Mouse (Mus musculus): ENCODE measurements around the gene Il1a. TPM values are rescaled to one million over a fixed set of nuclear protein-coding genes. Genes with fewer than 3 reads are reported as not detected.
A peak's percentile ranks its signal among the peaks of the same experiment; 100 is the strongest.

Il1a gene
- total RNA-seq (2021), result under 1 TPM in 1 of 2 experiments, not detected in 1; 0.56 TPM
- long read RNA-seq, result 0 reads

DNA sequence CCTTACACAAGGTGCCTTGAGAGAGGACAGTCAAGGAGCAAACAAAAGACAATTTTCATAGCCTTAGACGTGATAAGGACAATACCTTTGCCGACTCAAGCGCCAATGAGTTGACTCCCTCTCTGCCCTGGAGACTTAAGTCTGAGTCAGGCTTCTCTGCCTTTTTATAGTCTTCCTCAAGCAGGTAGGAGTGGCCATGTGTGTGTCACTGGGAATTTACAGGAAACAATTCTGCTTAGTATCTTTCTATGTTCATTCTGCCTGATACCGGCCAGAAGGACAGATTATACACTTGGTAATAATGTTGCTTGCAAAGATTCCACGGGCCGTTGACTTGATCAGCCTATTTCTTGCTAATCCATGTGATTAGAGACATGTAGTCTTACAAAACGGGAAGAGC lies at the start of gene Il1a:
Gene Il1a, minus strand, starts transcription at position 137 of the 400 bp plus-strand sequence.
- DNase-seq (ENCODE audit: low spot score in 2 of 2), result no peak

DNA sequence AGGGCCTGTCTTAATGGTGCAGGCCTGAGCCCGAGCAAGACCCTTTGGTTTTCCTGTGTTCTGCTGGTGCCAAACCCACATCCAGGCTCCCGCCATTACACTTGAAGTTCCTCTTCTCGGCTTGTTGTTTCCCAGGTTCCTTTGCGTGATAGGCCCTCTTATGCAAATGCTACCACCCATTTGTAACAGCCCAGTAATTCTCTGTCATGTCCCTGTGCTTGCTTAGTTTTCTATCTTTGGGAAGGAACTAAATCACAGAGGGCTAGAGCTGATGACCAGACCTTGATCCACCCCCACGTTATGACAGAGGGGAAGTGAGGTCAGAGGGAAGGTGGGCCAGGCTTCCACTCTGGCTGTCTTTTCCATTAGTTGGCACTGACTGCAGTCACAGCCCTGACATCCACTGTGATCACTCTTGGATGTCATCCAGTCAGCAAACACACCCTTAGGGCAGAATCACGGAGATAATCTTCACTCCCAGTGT lies 28.4 kb upstream of the Il1a start:
- no peak for DNase-seq (ENCODE audit: low spot score in 2 of 2)

DNA sequence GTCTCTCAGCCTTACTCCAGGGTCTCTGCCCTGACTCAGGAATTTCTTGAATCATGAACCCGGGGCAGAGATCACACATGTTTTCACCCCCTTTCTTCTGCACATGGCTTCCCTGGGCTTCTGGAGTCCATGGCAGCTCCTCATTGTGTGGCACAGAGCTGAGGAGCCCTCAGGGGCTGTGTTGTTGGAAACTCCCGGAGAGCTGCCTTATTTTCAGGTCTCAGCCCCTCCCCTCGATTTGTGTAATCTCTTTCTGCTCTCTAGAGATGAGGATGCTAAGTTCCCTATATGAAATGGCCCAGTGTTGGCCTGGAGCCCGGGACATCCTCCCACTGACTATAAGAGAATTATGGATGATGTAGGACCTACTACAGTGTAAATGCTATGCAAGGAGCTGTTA lies 23.7 kb upstream of the Il1a start:
- no peak for DNase-seq (ENCODE audit: low spot score in 2 of 2)

DNA sequence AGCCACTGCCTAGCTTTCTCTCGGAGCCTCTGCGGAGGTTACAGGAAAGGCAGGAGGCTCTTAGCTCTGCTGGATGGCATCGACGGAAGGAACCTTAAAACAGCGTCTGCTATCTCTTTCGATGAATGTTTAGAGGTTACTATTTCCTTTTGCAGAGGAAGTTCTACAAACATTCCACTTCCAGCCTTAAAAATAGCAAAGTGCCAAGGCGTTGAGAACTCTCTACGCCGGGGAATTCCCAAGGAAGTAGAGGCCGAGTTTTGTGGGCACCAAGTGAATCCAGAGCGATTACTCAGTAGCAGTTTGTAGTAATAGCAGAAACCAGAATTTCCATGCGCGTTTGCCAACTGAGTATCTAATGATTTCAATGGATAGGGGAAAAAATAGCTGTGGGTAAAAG lies 20.8 kb upstream of the Il1a start:
- no peak for DNase-seq (ENCODE audit: low spot score in 2 of 2)

DNA sequence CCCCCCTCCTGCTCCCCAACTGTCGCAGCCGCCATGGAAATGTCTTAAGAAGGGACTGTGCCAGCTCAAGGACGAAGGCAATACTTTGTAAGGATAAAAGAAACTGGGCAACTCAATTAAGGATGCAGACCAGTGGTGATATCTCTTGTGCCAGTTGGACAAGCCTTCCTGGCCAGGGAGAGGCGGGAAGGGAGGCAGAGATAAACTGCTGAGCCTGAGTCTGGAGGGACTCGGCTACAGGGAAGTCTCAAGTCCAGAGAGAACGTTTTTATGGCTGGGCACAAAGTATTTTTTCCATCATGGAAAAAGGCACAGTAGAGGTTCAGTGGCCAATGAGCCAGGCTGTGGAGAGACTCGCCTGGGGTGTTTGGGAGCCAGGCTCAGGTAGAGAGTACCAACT lies 20.3 kb upstream of the Il1a start:
- DNase-seq (ENCODE audit: low spot score in 2 of 2), result no peak

DNA sequence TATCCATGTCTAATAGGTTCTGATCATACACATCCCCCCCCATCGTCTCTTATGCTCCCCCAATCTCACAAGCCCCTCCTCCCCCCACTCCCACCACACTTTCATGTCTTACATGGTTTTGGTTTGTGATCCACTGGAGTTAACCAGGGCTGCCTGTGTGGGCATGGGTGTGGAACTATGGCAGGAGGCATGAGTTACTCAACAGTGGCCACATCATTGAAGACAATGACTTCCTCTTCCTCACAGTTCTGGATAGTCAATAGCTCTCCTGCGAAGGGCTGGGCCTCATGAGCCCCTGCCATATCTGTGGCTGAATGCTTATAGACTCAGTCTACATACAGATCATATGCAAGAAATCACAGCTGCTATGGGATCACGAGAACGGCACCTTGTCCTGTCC lies 18.5 kb upstream of the Il1a start:
- no peak for DNase-seq (ENCODE audit: low spot score in 2 of 2)

DNA sequence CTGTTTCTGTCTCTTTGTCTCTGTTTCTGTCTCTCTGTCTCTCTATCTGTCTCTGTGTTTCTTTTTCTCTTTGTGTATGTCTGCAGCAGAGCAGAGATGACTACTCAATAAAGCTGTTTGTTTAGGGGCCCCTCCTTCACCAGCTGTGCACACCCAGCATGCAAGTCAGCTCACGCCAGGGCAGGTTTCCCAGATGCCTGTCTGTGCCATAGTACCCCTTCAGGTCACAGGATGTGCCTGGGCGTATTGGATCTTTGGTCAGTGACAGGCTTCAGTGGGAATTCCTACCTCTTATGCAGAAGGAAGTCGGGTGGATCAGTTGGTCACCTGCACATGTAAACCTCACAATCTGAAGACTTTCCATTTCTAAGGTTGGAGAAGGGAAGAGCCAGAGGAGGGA lies 14.4 kb upstream of the Il1a start:
- DNase-seq (ENCODE audit: low spot score in 2 of 2), result no peak

DNA sequence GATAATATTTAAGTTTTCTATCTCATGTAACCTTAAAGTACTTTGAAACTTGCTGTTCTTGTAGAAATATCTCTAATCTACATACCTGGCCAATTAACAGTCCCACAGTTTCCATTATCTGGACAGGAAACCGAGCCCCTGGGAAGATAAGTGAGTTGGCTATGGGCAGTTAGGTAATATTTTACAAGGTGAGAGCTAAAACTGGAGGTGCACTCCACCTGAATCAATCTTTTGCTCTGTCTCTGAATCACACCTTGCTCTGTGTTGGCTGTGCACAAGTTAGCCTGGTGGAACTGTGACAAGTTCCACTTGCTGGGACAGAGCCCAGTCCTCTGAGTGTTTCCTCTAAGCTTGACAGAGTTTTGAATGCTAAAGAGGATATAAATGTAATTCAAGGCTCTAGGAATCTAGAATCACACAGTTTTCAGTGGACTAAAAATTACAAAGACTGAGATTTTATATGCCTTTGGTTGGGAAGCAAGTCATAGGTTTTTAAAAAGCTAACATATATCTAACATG lies 12.4 kb upstream of the Il1a start:
- no peak for DNase-seq (ENCODE audit: low spot score in 2 of 2)

DNA sequence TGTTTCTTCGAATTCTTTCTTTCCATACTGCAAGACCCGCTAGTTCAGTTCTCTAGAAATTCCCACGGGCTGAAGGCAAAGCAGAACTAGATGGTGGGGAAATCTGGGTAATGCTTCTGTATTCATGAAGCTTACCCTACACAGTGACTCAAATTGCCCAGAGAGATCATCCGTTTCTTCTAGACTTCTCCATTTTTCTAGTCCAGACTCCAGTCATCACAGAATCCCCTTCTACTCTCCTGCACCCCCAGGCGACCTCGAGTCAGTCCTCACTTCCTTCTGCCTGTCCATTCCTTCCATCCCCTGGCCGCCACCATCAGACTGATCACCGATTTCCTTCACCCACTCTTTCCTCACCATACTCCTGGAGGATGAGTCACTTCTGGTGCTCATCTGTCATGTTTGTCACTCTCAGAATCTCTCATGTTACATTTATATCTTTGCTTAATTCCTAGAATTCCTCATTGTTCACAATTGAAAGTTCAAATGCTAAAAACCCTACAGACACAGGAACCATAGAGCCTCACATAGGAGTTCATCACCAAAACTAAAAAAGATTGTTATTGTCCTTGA lies 10.3 kb upstream of the Il1a start:
- DNase-seq (ENCODE audit: low spot score in 2 of 2), result no peak

DNA sequence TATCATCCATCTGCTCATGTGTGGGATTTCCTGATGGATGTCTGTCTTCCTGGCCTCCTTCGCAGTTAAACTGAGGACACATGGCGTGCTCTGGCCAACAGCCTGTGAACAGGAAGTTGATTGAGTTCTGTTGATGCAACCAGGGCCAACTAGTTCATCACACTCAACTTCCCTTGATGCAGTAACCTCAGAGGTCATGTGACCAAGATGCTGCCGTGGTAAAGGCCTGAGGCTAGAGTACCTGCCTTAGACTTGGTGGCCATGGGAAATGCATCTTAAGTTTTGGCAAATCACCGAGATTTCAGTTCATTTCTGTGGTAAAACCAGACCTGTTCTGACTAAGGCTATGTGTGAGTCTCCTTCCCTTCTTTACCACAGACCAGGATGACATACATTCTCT lies 6.1 kb upstream of the Il1a start:
- no peak for DNase-seq (ENCODE audit: low spot score in 2 of 2)

DNA sequence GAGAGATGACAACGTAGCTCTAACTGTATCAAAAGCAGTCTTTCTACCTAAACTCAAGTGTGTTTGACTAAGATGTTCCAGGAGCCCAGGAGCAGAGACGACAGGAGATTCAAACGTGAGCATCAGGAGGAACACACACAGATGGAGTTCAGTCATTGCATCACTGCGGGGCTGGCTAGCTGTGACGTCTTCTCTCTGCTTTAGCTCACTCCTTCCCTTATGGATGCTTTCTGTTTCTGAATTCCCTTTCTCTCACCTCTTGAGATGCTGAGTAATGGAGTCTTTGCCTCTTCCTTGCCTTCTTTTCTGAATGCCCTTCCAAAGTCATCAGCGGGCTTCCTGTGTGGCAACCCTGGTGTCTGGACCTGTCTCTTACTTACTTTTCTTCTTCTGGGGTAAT lies 5.1 kb upstream of the Il1a start:
- DNase-seq (ENCODE audit: low spot score in 2 of 2), result no peak

DNA sequence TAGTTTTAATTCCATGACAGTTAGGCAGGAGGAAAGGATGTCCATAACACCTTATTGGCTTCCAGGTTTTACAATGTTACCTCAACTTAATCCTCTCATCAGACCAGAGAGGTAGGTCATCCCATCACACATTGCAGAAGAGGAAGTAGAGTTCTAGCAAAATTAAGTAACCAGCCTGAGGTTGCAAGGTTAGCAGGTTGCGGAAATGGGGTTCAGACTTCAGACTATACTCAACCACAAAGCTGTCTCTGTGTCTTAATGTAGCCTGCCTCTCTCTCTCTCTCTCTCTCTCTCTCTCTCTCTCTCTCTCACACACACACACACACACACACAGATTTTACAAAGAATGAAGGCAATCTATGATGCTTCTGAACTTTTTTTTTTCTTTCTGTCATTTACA lies 4.2 kb upstream of the Il1a start:
- no peak for DNase-seq (ENCODE audit: low spot score in 2 of 2)

DNA sequence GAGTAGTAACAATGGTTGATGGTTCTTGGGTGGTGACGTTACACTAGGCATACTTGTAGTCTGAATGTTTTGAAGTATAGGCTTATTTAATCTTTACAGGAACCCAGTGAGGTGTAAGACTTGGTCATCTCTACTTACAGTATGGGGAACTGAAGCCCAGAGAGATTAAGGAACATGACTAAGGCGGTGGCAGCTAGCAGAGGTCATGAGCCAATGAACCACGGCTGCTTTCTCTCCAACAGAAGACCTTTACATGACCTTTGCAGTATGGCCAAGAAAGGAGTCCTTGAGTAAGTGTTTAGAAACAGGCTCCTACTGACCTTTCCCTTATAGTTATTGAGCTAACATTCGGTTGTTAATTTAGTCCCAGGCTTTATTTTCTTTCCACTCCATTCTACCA lies 3.8 kb downstream of the Il1a start:
- no peak for DNase-seq (ENCODE audit: low spot score in 2 of 2)

DNA sequence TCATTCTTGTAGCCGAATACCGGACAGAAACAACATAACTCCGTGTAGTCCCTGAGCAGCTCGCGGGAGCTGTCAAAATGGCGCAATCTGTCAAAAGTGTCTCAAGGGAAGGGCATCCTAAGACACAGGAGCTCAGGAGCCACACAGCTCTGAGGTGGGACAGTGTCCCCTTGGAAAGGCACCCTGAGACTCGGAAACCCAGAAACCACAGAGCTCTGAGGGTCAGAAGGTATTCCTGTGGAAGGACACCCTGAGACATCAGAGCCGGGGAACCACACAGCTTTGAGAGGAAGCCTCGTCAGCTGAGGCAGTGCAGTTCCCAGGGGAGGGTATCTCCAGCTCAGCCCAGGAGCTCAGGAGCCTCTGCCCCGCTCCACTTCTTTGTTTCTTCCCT lies 12.2 kb downstream of the Il1a start:
- DNase-seq (ENCODE audit: low spot score in 2 of 2), result no peak

DNA sequence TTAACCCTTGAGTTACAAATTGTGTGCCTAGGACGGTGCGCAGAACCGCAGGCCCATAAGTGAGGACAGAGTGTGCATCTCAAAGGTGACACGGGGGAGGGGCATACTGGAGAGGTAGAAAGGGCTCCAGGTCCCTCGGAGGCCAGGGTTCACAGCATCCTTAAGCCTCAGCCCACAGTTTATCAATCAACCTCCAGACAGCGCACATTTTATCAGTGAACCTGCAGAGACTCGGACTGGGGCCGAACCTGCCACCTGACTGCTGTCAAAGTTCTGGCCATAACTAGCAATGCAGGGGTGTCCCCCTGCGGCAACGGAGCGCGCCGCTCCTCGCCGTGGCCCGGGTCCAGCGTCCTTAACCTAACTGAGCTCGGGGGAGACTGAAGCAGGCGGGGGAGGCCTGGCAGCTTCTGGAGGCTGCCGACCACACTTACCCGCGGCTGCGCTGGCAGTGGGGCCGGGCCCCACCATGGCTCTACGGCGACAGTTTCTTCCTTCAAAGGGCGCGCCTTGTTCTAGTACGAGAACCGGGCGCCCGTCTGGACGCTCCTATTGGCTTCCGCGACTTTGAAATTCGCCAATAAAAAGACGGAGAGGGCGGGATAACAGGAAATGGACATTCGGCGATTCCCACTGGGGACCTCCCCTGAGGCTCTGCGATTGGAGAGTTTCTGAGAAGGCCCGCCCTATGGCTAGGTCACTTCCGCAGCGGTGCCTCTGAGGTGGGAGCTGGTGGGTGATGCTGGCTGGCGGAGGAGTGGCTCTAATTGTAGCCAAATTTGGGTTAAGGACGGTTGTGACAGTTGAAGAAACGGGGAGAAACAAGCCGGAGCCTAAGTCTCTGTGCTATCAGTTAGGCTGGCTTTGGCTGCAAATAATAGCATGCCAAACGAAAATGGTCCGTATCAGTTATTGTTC lies 12.8 kb downstream of the Il1a start, which contains the start of gene Ckap2l:
Gene Ckap2l, minus strand, starts transcription at position 542 of the 918 bp plus-strand sequence.
- peak; percentile 97 for DNase-seq (ENCODE audit: low spot score in 2 of 2)

DNA sequence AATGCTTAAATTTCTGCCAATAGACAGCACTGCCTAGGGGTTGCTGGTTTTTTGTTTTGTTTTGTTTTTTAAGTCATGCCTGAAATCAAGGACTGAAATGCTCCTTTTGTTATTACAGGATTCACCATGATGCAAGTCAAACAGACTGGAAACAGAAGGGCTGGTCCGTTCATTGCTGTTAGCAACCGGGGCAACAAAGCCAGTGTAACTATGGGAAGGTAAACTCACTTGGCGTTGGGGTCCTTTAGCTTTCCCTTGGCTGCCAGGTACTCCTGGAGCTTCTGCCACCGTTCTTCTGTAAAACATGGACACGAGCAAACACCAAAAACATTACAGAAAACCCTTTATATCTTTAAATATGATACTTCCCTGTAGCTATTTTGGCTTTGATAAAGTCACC lies 13.7 kb downstream of the Il1a start:
- DNase-seq (ENCODE audit: low spot score in 2 of 2), result no peak

DNA sequence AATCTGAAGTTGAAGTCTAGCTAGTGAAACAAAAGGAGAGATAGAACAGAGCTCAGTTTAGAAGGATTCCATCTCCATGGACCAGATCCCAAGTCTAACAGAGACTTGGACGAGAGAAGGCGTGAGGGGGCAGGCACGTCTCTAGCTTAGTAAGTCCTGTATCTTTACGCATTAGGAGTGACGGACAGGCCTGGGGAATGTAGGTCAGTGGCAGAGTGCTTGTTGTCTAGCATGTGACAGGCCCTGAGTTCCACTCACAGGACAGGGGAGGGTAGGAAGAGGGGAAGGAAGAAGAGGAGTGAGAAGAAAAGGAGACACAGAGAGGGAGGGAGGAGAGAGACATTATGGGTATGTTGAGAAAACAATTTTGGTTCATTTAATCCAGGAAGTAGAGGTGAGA lies 14.7 kb downstream of the Il1a start:
- no peak for DNase-seq (ENCODE audit: low spot score in 2 of 2)

DNA sequence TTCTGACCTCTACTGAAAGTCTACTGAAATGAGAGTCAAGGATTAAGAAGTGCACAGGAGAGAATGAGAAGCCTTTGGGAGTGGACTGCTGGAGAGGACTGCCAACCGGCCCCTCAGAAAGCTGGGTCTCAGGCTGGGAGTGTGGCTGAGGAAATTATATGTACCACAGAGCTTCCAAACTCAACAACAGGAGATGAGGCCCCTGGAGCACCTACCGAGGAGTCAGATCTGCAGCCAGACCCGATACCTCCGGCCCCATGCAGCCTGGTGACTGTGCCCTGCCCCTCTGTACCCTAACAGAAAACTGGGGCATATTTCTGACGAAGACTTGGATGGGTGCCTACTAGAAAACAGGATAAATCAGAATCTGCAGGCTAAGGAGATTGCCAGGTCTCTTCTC lies 35.9 kb downstream of the Il1a start:
- no peak for DNase-seq (ENCODE audit: low spot score in 2 of 2)

DNA sequence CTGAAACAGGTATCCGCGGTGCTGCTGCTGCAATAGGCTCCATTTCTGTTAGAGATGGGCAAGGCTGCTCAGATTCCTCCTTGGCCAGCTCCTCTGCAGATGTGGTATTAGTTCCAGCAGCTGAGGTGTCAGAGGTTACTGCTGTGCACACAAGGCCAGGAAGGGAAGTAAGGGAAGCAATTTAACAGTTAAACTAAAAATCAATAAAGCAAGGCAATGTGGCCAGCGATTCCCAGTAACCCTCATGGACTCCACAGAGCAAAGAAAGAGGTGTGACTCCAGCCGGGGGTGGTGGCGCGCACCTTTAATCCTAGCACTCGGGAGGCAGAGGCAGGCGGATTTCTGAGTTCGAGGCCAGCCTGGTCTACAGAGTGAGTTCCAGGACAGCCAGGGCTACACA lies 39.2 kb downstream of the Il1a start:
- no peak for DNase-seq (ENCODE audit: low spot score in 2 of 2)

DNA sequence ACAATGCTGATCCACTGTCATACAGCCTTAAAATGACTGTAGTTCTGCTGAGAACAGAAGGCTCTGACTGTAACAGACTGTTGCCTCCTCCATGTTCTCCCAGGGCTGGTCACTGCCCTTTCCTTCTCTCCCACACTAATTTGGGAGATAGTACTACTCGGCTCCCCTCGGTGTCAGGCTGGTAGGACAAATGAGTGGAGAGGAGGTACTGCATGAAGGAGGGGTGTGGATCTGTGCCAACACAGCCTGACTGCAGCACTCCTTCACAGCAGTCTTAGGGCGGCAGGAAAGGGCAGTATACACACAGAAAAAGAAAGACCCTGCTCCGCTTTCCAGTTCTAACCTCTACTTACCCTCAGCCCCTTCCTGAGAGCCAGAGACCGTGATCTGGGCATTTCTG lies 39.8 kb downstream of the Il1a start:
- DNase-seq (ENCODE audit: low spot score in 2 of 2), result no peak

DNA sequence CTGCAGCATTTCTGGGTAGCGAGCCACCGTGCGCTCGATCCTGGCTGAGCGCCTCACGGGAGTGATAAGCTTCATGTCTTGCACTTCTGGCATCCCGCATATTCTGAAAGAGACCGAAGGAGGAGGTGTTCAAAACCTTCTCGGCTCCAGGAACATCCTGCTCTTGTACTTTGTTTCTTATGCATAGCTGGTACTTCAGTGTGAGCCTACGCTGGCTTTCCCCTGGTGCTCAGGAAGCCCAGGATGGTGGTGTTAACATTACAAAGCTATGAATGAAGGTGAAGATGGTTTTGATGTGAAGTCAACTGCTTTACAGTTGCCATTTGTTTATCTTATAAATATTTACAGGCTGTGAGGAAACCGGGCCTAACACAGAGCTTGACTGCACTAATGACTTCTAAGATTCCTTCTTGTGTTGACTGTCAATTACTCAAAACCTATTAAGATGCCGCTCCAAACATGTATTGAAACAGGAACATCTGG lies 40.6 kb downstream of the Il1a start:
- no peak for DNase-seq (ENCODE audit: low spot score in 2 of 2)

DNA sequence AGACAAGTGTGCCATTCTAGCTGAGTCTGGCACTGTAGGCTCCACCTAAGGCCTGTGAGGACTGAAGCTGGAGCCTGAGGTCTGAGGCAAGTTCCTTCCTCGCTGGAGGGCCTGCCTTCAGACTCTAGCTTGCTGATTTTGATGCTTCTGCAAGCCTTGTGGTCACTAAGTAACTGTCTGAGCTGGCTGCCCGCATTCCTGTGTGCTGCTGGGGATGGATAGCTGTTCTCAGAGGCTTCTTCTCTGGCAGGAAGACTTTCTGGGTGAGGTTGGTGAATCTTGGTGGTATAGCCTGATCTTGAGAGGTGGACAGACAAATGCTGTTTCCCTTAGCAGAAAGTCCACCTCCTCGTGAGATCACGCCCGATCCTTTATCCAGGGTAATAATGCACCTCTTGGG lies 42.0 kb downstream of the Il1a start:
- DNase-seq (ENCODE audit: low spot score in 2 of 2), result no peak

Measured in layer of hippocampus, postnatal 10 days (tissue).